Mouse (Mus musculus): ENCODE data around the gene Thrb.

The Thrb gene

GRCm38 (mm10) chr14:17972665-17973064, 312.6 kb downstream of the Thrb start:
- DNase-seq: no peak

- DNase-seq: no peak
These were observed 315.7 kb downstream of the Thrb start for GRCm38 (mm10) chr14:17975786-17976185.

- no peak for DNase-seq
These were observed 318.2 kb downstream of the Thrb start for GRCm38 (mm10) chr14:17978259-17978658.

DNA sequence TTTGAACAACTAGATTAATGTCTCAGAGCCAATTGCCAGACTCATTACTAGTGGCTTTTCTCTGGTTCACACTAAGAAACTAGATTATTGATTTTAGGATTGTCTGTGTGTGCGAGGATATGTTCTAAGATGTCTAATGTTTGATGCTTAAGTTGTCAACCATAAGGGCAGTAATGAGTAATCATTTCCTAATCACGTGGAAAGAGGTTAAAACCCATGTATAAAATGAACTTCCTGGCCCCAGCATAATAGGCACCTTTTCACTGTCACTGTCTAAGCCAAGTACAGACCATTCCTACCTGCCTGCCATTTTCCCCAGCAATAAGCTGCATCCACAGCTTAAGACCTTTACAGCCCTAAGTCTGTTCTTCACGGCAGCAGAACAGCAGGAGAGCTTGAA, 321.2 kb downstream of the Thrb start:
- DNase-seq: no peak

- DNase-seq: no peak
These were observed 322.0 kb downstream of the Thrb start for GRCm38 (mm10) chr14:17982017-17982416.

DNA sequence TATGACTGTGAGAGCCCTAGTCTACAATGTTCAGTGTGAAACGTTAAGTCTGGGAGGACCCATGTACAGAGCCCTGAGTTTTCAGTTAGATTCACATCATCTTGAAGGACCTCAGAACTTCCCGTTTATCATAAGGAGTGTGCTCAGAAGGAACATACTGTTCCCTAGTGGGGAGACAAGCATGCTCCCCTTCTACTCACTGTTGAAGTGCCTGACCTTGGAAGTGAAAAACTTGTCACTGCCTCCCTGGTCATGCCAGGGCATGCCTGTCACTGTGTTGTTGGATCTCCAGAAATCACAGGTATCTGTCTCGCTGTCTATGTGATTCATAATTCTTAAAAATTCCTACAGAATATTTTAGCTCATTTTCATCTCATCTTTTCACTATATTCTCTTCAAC, 323.3 kb downstream of the Thrb start:
- no peak for DNase-seq

DNA sequence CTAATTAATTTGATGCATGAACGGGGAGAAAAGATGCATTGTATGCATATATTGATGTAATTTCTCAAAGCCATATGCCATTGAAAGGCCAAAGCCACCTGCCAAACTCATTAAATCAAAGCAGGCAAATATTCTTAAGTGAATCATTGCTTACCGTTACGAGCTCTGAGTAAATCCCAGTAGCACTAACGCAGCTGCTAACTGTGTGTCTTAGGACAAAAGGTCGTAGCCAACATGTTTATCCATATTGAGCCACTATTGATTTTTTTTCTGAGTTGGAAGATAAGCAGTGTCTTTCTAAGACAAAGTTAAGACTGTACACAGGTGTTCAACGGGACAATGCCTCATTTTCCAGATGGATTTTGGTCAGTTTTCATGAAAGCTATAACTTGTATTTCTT, 323.8 kb downstream of the Thrb start:
- DNase-seq: no peak

DNA sequence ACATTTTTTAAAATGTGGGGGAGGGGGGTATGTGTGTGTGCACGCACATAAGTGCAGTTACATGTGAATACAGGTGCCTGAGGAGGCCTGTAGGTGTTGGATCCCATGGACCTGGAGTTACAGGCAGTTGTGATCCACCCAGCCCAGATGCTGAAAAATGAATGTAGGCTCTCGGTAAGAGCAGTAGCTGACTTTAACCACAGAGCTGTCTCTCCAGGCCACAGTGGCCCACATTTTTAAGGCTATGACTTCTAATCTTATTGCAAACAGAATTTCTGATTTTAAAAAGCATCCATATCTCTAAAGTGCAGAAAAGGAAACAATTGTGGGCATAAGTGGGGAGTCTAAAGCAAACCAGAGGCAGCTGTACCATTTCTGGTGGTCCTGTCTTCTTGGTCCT, 328.5 kb downstream of the Thrb start:
- DNase-seq: no peak

GRCm38 (mm10) chr14:17989182-17989581, 329.1 kb downstream of the Thrb start:
- DNase-seq: peak; percentile 41

- DNase-seq: no peak
These were observed 330.1 kb downstream of the Thrb start for GRCm38 (mm10) chr14:17990186-17990585.

GRCm38 (mm10) chr14:18001886-18002285, 341.8 kb downstream of the Thrb start:
- no peak for DNase-seq

- DNase-seq: no peak
These were observed 343.6 kb downstream of the Thrb start for GRCm38 (mm10) chr14:18003686-18004085.

GRCm38 (mm10) chr14:18008524-18008923, 348.5 kb downstream of the Thrb start:
- no peak for DNase-seq

- no peak for DNase-seq
These were observed 356.5 kb downstream of the Thrb start for GRCm38 (mm10) chr14:18016604-18017003.

DNA sequence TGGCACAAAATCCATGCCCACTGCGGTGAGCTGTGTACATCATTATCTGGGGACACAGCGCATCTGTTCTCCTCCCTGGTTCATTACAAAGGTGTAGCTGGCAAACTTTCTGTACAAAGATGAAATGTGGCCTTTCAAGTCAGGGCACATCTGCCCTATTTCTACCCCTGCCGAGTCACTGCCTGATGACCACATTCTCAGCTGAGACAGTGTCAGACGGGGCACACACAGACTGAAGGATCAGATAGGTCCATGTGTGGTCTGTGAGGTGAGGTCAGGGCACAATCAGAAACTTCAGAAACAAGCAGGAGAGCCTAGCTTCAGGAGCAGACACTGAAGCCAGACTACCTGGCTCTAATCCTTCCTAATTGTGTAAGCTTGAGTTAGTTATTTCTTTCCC, 360.1 kb downstream of the Thrb start:
- DNase-seq: no peak

GRCm38 (mm10) chr14:18020636-18021035, 360.6 kb downstream of the Thrb start:
- DNase-seq: no peak

DNA sequence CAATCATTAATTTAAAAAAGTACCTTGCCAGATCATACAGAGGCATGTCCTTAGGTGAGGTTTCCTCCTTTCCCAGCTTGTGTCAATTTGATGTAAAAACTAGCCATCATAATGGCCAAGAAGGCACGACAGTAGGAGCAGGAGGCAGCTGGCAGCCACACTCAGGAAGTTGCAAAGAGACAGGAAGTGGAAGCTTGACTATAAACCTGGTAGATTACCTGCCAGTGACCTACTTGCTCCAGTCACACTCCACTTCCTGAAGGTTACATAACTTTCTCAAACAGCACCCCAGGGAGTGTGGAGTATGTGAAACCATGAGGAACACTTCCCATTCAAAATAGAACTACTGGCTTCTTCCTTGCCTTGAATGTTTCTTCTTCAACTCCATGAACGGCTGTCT, 361.7 kb downstream of the Thrb start:
- DNase-seq: peak; percentile 15

- DNase-seq: no peak
These were observed 362.3 kb downstream of the Thrb start for GRCm38 (mm10) chr14:18022351-18022750.

DNA sequence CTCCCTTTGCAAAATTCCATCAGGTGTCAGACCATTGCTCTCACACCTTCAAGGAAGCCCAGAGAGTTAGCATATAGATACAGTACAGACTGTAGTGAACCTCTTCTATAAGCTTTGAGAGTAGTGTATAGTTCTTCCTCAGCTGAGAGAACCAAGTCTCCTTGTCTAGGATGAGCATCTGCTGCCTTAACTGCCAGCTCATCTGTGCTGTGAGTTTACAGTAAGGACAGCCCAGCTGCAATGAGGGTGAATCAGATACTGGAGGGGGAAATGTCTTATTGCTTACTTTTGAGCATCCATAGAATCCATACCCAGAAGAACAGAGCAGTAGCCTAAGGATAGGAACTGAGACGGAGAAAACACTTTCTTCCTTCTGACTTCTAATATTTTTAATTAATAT, 367.8 kb downstream of the Thrb start:
- DNase-seq: no peak

DNA sequence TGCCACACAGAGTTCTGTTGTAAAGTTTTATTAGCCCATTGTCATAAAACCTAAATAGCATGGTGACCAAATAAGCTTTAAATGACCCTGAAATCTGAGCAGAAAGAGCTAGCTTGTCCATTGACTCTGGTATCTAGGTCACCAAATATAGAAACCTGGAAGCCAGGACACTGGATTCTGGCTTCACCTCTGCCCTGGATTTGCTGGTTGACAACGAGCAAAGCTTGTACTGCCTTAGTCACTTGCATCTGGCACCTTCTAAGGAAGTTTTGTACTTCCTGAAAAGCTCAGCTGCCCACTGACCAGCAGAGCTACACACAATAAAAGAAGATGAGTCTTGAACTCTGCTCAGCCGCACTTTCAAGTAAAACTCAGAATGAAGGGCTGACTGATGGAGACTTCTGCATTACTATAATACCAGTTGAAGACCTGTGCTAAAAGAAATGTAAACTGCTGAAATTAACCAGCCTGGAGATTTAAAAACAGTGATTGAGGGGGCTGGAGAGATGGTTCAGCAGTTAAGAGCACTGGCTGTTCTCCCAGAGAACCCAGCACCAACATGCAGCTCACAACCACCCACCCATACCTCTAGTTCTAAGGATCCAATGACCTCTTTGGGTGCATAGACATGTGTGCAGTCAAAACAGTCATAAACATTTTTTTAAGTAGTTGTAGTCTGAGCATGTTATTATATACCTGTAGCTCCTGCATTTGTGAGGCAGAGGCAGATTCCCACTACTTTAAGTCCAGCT, 369.3 kb downstream of the Thrb start:
- no peak for DNase-seq

GRCm38 (mm10) chr14:18031941-18032340, 371.9 kb downstream of the Thrb start:
- no peak for DNase-seq

- DNase-seq: no peak
These were observed 376.5 kb downstream of the Thrb start for GRCm38 (mm10) chr14:18036573-18036972.

- peak; percentile 3 for DNase-seq
These were observed 402.2 kb downstream of the Thrb start for GRCm38 (mm10) chr14:18062082-18062772.
